Mouse (Mus musculus) lung, postnatal 4 days (tissue): Measurements from ENCODE around the gene Rbpjl.
A peak's percentile ranks its signal among the peaks of the same experiment; 100 is the strongest.

Experiments used
- DNase-seq, 2 experiments: peaks; one replicate each; pipeline ENCODE4 v3.0.0; 2021

Rbpjl gene

DNA sequence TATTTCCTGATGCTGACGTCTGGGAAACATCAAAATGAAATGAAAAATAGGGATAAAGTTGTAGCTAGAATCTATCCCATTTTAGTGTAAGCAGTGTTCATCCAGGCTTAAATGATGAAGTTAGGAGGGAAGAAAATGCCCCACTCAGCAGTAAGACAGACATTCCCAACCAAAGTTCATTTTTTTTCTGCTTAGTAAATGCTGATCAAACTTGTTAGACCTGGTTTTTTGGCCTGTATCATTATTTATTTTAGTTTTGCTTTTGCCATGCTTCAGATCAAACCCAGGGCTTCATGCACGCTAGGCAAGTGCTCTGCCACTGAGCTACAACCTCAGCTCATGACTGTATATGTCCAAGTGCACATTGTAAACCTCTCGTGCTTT is 43.1 kb downstream of the Rbpjl start:
- DNase-seq: no peak

DNA sequence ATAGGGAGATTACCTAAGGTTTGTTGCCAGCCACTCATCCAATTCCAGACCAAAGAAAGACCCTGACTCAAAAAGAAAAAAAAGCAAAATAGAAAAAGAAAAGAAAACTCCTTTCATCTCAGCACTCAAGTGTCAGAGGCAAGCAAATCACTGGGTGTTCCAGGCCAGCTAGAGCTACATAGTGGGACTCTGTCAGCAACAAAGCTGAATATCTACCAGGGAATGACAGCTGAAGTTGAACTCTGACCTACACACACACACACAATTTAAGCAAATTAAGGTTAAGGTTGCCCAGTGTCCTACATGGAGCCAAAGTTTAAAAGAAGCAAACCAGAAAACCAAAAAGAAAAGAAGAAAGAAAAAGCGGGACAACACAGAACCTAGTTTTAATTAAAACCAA is 45.2 kb downstream of the Rbpjl start:
- DNase-seq: no peak

DNA sequence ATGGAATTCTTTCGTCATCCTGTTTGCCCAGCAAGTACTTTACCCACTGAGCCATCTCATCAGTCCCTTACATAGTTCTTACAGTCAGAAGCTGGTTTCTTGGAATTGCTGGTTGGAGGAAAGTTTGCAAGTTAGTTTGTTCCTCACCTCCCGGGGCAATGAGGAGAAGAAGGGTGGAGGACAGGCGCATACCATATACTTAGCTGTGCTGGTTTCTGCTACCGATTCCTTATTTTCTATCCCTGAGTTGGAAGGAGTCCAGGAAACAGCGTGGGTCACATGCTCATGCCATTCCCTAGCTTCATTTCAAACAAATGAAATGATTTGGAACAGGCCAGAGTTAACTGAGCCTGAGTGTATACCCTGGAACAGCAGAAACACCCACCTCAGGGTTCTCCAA is 46.0 kb downstream of the Rbpjl start:
- no peak for DNase-seq

DNA sequence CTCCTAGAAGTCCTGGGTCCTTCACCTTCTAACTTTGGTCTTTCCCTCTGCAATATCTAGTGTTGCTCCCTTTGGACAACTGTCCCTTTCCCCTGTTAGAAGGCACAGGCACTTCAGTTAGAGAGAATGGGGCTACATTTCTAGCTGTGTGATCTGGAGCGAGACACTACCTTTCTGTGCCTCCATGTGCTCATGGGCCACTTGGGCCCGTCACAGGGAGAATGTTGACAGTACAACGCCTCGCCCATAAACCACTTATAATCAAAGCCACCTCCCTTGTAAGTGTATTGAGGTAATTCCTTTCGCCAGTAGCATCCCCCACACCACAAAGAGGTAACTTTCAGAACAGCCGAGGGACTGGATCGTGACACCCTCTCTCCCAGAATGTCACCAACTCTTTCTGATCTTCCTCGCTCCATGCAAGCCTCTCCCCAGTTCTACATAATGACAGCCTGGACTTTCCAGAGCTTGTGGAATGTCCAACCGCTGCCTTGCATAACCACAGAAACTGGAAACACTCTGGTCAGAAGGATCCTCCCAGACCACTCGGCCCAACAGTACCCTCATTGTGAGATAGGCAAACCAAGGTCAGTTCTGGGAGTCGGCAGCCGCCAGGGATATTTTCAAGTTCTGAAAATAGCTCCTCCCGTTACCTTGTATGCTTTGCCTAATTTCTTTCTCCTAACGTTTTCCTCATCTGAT is 46.6 kb downstream of the Rbpjl start:
- DNase-seq: no peak

DNA sequence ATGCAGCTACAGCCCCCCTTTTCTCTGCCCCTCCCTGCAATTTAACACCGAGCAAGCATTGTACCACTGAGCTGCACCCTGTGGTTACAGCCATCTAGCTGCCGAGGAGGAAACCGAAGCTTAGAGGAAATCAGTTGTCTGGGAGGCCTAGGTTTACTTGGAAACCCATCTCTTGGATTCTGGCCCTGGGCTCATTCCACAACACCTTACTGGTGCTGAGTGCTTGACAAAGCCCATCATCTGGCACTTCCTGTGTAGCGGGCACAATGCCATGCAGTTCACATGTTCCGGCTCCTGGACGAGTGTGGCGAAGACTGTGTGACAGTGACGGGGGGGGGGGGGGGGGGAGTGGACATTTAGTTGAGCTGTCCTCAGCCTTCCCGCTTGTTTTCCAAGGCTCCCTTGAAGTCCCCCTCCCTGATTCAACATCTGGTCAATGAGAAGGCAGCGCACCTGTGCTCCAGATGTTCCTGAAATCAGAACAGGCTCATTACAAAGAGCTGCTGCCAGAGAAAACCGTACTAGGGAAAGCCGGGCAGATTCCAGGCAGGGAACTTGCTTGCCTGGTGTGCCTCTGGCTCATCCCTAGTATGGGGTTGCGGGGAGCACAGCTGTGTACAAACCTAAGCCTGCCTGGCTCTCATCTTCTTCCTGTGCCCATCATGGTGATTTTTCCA is 49.2 kb downstream of the Rbpjl start:
- DNase-seq: peak; percentile 62 to 79

DNA sequence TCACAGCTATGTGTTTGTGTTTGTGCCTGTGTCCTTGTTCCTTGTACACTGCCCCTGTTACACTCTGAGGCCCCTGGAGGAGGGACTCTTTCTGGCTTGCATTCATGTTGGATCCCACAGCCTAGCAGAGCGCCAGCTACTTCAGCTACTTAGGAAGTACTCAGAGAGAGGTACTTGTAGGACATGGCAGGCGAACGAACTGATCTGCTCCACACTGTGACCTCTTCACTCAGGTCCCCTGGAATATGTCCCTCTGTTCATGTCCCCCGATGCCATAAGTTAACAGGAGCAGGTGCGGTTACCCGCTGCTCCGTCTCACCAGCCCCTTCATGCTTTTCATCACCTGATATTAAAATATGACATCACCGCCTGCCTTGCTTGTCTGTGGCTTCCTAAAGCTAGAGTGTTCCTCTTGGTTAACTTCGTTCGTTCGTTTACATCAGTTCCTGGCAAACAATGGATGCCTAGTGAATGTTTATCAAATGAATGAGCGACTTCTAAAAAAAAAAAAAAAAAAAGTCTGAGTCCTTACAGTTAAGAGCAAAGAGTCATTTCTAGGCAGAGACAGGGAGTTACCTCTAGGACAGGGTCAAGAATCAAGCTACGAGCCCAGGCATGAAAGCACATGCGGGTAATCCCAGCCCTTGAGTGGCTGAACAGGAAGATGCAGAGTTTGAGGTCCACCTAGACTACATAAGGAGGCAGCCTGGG is 50.3 kb downstream of the Rbpjl start:
- DNase-seq: no peak

DNA sequence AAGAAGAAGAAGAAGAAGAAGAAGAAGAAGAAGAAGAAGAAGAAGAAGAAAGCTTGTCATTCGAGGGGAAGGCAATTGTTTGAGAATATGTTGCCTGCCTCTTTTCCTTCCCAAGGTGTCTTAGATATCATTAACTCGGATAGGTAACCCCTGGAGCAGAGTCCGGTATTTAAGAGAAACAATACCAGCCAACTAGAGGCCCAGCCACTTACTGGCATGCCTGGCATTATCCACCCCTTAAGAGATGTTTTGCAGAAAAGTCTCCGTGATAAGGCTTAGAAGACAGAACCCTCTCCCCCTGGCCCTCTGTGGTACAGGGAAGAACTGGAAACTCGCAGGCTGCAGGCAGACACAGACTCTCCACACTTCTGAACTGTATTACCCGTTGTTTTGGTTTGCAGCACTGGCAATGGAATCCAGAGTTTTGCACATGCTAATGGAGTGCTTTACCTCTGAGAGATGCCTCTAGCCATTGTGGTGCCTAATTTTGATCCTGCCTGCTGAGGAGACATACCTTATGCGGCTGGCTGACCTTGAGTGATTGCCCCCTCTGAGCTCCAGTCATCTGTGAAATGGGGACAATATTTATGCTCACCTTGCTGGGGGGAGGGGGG is 51.1 kb downstream of the Rbpjl start:
- no peak for DNase-seq

DNA sequence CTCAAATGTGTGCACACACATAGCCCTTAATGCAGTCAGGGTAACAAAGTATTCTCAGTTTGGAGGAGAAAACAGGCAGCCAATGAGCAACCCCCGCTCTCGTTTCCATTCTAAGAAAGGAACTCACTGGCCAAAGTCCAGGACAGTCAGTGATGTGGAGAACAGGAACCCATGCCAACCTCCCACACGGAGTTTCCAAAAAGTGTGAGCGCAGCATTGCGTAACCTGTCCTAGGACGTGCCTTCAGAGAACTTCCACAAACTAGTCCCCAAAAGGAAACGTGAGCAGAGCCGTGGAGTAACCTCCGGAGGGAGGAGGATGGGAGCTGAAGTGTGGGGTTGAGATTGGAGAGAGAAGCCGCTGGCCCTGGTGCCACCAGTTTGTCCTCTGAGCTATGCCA is 51.9 kb downstream of the Rbpjl start:
- peak; percentile 77 to 84 for DNase-seq

DNA sequence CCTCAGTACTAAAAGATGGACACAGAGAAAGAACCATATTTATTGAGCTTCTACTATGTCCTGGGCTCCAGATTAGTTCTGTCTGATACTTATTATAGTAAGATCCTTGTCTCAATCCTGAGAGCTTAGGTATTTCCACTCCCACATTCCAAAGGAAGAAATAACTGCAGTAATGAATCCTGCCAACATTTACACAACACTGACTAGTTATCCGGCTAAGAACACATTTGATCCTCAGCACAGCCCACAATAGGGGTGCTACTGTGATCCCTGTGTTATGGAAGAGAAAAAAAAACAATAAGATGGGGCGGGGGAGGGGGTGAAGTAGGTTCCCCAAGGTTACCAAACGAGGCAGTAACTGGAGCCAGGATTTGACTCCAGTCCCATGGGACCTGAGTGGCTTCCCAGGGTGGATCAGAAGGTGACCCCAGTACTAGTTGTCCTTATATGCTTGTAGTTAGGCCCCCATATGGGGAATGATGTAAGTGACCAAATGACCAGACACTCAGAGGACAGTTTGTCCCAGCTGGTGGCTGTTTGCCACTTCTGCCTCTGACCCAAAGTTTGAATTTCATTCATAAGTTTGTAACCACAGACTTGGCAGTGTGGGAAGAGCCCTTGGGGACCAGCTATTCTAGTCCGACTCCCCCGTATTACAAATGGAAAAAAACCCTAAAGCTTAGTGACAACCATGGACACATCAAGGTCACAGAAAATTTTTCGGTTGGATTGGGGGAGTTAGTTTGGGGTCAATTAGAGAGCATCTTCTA is 52.7 kb downstream of the Rbpjl start:
- peak in 1 of 2 experiments; percentile 59 for DNase-seq

DNA sequence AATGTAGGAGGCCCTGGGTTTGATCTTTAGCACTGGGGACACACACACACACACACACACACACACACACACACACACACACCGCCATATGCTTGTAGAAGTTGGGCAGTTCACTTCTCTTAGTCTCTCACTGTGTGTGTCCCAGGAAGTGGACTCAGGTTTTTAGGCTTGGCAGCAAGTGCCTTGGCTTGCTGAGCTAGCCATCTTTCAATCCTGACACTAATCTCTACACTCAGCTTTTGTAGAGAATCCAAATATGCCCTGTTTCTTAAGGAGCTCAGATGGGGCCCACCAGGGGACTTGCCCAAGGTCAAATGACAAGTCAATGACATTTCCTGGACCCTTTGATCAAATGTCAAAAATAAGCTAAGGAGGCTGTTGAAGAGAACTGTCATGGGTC is 53.5 kb downstream of the Rbpjl start:
- no peak for DNase-seq

DNA sequence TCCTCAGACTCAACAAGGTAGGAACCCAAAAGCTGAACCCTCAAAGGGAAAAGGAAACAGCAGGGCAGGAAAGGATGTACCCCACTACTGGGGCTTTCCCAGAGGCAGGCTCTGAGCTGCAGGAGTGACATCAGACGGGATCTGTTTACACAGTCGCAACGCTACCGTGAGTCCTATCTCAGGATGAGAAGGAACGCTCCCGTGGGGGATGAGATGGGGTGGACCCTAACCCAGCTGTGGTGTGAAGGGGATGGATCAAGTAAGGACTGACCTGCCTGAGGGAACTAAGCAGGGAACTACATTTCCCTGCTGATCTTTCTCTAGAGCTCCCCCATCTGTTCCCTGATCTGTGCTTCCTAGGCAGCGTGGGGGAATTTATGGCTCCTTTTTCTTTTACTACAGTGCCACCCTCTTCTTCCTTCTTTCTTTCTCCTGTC is 53.9 kb downstream of the Rbpjl start, which contains the start of gene Sys1:
Sys1 (plus strand) TSS at position 101 of the 437 bp plus-strand sequence.
- no peak for DNase-seq

DNA sequence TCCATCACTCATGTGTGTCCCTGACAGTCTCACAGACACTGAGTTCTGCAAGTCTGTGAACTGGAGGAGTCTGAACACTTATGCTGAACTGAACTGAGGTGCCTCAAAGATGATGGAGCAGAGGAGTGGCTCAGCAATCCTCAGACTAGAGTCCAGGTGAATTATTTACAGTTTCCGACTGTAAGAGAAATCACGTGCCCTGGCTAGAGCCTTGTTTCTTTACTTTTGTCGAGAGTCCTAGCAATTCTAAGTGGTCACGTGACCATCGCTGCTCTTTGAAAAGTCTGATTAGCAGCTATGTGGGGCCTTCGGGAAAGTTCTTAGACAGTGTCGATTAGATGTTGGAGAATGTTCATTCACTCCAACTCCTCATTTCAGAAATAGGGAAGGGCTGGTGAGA is 55.0 kb downstream of the Rbpjl start:
- DNase-seq: peak; percentile 59 to 64

DNA sequence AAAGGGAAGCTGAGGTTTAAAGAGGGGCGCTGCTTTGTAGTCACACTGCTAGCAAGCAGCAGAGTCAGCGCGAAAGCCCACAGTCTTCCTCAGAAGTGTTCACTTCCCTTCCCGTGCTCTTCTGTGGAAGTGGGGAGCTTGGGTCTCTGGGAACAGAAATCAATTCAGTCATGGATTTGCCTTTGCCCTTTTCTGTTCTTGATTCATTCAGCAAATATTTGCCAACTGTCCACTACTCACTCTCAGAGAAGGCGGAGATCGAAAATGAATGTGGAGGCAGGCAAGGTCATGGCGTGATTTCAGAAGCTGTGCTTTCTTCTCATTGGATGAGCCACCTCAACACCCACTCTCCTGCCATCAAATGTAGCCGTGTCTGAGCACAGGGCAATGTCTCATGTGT is 55.6 kb downstream of the Rbpjl start:
- no peak for DNase-seq

DNA sequence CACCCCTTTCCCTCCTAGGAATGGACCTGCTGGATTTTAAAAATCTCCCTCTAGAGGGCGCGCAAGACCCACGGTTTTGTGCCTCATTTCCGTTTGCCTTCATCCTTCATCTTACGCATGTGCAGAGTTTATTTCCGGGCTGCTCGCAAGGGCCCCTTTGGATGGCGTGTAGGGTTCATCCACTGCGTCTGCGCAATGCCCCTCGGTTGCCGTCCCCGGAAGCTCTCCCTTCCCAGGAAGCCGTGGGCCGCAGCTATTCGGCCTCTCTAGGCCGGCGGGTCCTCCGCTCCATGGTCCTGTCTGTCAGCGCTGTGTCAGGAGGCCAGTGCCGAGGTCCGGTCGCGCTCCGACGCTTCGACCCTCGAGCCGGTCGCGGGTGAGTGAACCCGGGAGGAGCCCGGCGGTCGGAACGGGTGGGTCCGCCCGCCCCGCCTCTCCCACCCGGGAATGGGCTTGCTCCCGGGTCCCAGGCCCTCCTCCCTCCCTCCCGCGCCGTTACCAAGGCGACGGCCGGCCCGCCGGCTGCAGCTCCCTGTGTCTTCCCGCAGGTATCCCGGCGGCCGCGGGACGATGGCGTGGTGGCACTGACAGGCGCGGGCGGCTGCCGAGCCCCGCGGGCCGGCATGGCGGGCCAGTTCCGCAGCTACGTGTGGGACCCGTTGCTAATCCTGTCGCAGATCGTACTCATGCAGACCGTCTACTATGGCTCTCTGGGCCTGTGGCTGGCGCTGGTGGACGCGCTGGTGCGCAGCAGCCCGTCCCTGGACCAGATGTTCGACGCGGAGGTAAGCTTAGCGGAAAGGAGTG is 58.0 kb downstream of the Rbpjl start, which contains the start of gene Gm20458:
Gm20458 (plus strand) TSS at position 223 of the 807 bp plus-strand sequence.
- DNase-seq: peak; percentile 96 to 98
